In the genomic region with DNA sequence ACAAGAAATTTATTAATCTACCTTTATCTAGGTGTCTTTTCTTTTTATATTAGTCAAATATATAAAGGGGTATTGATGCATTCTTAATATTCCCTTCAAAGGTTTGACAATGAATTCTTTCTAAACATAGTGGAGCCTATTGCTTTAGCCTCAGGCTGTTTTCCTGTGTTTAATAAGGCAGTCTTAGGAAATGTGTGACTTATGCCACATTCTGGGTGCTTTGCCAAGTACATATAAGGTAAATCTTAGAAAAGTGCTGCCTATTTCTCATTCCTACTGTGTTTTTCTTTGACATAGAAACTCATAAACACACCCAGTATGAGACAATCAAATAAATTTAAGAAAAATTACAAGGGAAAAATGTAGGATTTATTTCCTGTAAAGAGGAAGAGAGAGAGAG, we compare ENCODE assay signal across 25 mouse cellular contexts.
DNase-seq lines count a peak whose midpoint lies in the region; ATAC-seq and TF ChIP-seq lines count a peak whose summit lies in the region.
"Had no signal": no experiment of that assay in that cellular context is flagged by ENCODE, and none has a peak within 500 bp of the region (broad histone marks: within the 10 kb centered on the region; RNA-seq: fewer than 3 reads in every experiment).

No protein-coding gene starts in this region.

- no peak overlapping the region for H3K27ac ChIP-seq in kidney, postnatal 0 days
- no peak overlapping the region for H3K27ac ChIP-seq in kidney, embryonic 15.5 days
- no peak overlapping the region for H3K27ac ChIP-seq in stomach, postnatal 0 days (replicated peaks)
- H3K27ac ChIP-seq: embryonic facial prominence, embryonic 13.5 days; embryonic facial prominence, embryonic 15.5 days; forebrain, embryonic 13.5 days had no signal

- no peak overlapping the region for H3K4me2 ChIP-seq in kidney, postnatal 0 days (ENCODE audit: low read length)
- H3K4me2 ChIP-seq in kidney, embryonic 15.5 days: no peak overlapping the region
- H3K4me2 ChIP-seq in stomach, postnatal 0 days (replicated peaks; ENCODE audit: low read depth): no peak overlapping the region
- H3K4me2 ChIP-seq: embryonic facial prominence, embryonic 13.5 days; embryonic facial prominence, embryonic 15.5 days; forebrain, embryonic 13.5 days had no signal

- TF ChIP-seq EP300 in stomach, postnatal 0 days (optimal IDR thresholded peaks at IDR 0.05): no peak

- H3K4me3 ChIP-seq in kidney, postnatal 0 days (replicated peaks; ENCODE audit: low read depth, low read length): no peak overlapping the region
- H3K4me3 ChIP-seq in kidney, embryonic 15.5 days (replicated peaks): no peak overlapping the region
- H3K4me3 ChIP-seq in stomach, postnatal 0 days (ENCODE audit: low read depth, low read length): no peak overlapping the region
- H3K4me3 ChIP-seq: embryonic facial prominence, embryonic 13.5 days; embryonic facial prominence, embryonic 15.5 days; erythroblast, embryonic 14.5 days; forebrain, embryonic 13.5 days had no signal

- DNase-seq in kidney, postnatal 0 days (ENCODE audit: low spot score): peak; percentile 6
- DNase-seq in NIH3T3 (ENCODE audit: low read depth): peak; percentile 62
- peak; percentile 38 for DNase-seq in brain, embryonic 14.5 days (ENCODE audit: low read depth)
- no peak for DNase-seq in stomach, postnatal 0 days (ENCODE audit: low spot score)
- DNase-seq in cerebellum, postnatal 25 days: no peak
- DNase-seq in right cerebral cortex, postnatal 14 days: no peak
- DNase-seq: adrenal gland, adult 8-10 months; adrenal gland, postnatal 14 days; adrenal gland, postnatal 36 days; B cell, adult 2 months; cerebellum, adult 11 months; cerebellum, adult 18-20 months; cerebellum, adult 8-10 months; cerebellum, adult 9-11 months; cerebellum, postnatal 36 days; embryo, embryonic 11 days; forebrain, postnatal 0 days had no signal

- TF ChIP-seq CTCF in kidney, postnatal 0 days (IDR thresholded peaks at IDR 0.05; ENCODE audit: low read depth): no peak
- no peak for TF ChIP-seq CTCF in brain, embryonic 14.5 days (IDR thresholded peaks at IDR 0.05; ENCODE audit: borderline replicate concordance, extremely low read depth, insufficient read depth, insufficient read length)
- TF ChIP-seq CTCF in stomach, postnatal 0 days (IDR thresholded peaks at IDR 0.05; ENCODE audit: low read depth): no peak

- no peak overlapping the region for H3K9ac ChIP-seq in kidney, postnatal 0 days (ENCODE audit: low read depth, low read length)
- no peak overlapping the region for H3K9ac ChIP-seq in kidney, embryonic 15.5 days
- no peak overlapping the region for H3K9ac ChIP-seq in stomach, postnatal 0 days (ENCODE audit: low read length)
- H3K9ac ChIP-seq: embryonic facial prominence, embryonic 13.5 days; embryonic facial prominence, embryonic 15.5 days; forebrain, embryonic 13.5 days; forebrain, postnatal 0 days had no signal

- no peak for ATAC-seq in kidney, postnatal 0 days (replicated peaks; ENCODE audit: low FRiP score, low read depth)
- ATAC-seq in kidney, embryonic 15.5 days (replicated peaks; ENCODE audit: low FRiP score): no peak
- no peak for ATAC-seq in stomach, postnatal 0 days (ENCODE audit: low FRiP score, low TSS enrichment)
- ATAC-seq: CD4-positive, CD25-positive, alpha-beta regulatory T cell, adult 4 months; forebrain, embryonic 13.5 days; forebrain, postnatal 0 days had no signal

- no peaks in the 10 kb centered on the region for H3K4me1 ChIP-seq in kidney, postnatal 0 days (replicated peaks; ENCODE audit: insufficient read depth, low read length)
- H3K4me1 ChIP-seq in kidney, embryonic 15.5 days: no peaks in the 10 kb centered on the region
- no peaks in the 10 kb centered on the region for H3K4me1 ChIP-seq in stomach, postnatal 0 days (replicated peaks; ENCODE audit: control insufficient read depth, insufficient read depth)
- H3K4me1 ChIP-seq: embryonic facial prominence, embryonic 13.5 days; embryonic facial prominence, embryonic 15.5 days; forebrain, embryonic 13.5 days had no signal

- H3K36me3 ChIP-seq in kidney, postnatal 0 days (ENCODE audit: insufficient read depth, low read length): no peaks in the 10 kb centered on the region
- H3K36me3 ChIP-seq in kidney, embryonic 15.5 days: no peaks in the 10 kb centered on the region
- no peaks in the 10 kb centered on the region for H3K36me3 ChIP-seq in stomach, postnatal 0 days (ENCODE audit: control insufficient read depth, insufficient read depth, low read length)
- H3K36me3 ChIP-seq: embryonic facial prominence, embryonic 13.5 days; embryonic facial prominence, embryonic 15.5 days; G1E had no signal

- no peaks in the 10 kb centered on the region for H3K27me3 ChIP-seq in kidney, postnatal 0 days (ENCODE audit: insufficient read depth, low read length)
- H3K27me3 ChIP-seq in kidney, embryonic 15.5 days: no peaks in the 10 kb centered on the region
- no peaks in the 10 kb centered on the region for H3K27me3 ChIP-seq in stomach, postnatal 0 days (ENCODE audit: control insufficient read depth, insufficient read depth, low read length)
- H3K27me3 ChIP-seq: CH12.LX; embryonic facial prominence, embryonic 13.5 days; embryonic facial prominence, embryonic 15.5 days; forebrain, embryonic 13.5 days had no signal

- TF ChIP-seq POLR2A in brain, embryonic 14.5 days (IDR thresholded peaks at IDR 0.05; ENCODE audit: borderline replicate concordance, extremely low read depth, insufficient read depth, insufficient read length, poor library complexity, severe bottlenecking): no peak

- no peaks in the 10 kb centered on the region for H3K9me3 ChIP-seq in kidney, postnatal 0 days (replicated peaks; ENCODE audit: low read length)
- no peaks in the 10 kb centered on the region for H3K9me3 ChIP-seq in kidney, embryonic 15.5 days (replicated peaks)
- no peaks in the 10 kb centered on the region for H3K9me3 ChIP-seq in stomach, postnatal 0 days (ENCODE audit: control insufficient read depth, low read length)
- H3K9me3 ChIP-seq: embryonic facial prominence, embryonic 13.5 days; embryonic facial prominence, embryonic 15.5 days; forebrain, embryonic 13.5 days; G1E had no signal

Comparison
In these comparisons a context has a peak if more than half of its experiments do, and no peak if none do; other contexts are left out.
1. DNase-seq: peak in kidney, postnatal 0 days (single experiment), NIH3T3 (single experiment) and brain, embryonic 14.5 days (single experiment); none in stomach, postnatal 0 days (single experiment), cerebellum, postnatal 25 days (0 of 2) and right cerebral cortex, postnatal 14 days (single experiment).